Mouse (Mus musculus): ENCODE data around the gene Crkl.

Gene Crkl

DNA sequence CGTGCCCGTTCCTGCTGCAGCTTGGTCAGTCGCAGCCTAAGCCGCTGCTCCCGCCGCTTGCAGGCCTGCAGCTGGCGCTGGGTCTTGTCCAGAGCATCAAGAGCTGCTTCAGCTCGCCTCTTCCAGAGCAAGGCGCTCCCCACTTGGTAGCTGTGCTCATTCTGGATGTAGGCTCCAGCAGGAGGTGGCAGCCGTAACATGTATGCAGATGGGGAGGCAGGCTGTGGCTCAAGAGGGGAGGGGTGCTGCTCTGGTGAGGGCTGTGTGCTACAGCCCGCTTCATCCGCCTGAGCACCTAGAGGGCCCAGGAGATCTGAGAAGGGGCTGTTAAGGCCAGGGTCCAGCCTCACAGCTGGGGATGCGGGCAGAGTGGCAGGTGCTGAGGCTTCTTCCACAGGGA, 76.5 kb downstream of the Crkl start:
- DNase-seq (ENCODE audit: low spot score): no peak

DNA sequence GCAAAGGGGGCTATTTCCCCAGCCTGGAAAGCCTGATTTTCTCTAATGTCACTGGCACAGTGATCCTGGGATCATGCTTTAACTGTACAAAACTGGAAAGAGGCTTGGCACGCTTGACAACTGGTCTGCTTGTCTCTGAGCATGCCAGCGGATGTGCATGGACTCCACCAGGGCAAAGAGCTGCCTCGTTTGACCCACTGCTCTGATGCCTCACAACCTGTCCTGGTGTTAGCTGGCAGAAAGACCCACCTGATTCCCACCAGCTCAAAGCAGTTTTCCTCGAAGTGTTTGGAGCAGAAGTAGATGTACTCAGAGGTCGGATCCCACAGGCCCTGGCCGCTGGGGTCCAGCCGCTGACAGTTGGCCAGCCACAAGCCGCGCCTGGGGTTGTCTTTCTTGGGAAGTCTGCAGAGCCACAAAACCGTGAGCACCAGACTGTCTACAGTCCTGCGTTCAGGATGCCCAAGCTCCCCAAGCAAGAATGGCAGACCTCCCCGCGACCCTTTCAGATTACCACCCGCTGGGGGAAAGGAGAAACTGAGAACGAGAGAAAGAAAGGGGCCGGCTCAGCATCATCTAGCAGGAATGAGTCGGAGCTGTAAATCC, 78.3 kb downstream of the Crkl start:
- no peak for DNase-seq (ENCODE audit: low spot score)

DNA sequence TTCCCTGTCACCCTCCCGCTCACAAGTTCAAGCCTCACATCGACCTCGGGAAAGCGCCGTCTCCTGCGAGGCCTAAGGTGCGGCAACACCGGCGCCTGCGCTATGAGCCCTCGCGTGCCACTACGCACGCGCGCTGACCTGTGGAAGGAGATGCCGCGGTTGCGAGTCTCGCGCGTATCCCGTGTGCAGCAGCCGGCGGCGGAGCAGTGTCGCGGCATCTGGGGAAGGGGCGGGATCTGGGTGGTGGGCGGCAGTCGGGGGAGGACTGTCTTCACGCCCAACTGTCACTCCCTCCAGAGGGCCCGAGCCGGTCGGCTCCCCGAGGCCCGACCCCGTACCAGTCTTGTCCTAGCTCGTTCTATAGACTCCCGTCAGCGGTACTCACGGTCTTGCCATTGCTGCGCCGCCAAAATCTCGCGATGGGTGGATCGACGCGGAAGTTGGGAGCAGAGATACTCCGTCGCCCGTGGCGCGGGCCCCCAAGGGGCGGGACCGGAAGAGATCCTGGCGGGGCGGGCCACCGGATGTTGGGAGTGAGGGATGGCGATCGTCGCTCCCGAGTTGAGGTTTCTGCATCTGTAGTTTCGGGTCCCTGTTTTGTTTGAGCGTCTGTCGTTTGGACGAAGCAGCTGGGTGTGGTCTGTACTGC, 79.0 kb downstream of the Crkl start, which contains the start of gene Thap7:
TSS of gene Thap7 (minus strand) at position 497 of the 649 bp plus-strand sequence.
- DNase-seq (ENCODE audit: low spot score): peak; percentile 96

DNA sequence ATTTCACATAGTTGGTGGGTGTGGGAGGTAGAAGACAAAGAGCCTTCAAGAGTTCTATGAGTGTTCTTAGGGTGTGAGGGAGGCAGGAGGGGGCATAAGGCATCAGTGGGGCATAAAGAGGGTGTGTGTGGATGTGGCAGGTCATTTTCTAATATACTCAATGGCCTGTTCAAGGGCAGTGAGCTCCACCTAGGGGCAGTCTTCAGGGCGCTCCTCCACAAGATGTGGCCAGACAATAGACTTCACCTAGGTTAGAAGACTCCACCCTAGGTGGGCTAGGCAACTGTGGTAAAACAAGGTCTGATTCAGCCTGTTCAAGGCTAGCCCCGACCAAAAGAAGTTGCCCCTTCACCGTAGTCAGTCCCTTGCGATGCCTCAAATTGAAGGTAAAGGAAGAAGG, 80.5 kb downstream of the Crkl start:
- no peak for DNase-seq (ENCODE audit: low spot score)

DNA sequence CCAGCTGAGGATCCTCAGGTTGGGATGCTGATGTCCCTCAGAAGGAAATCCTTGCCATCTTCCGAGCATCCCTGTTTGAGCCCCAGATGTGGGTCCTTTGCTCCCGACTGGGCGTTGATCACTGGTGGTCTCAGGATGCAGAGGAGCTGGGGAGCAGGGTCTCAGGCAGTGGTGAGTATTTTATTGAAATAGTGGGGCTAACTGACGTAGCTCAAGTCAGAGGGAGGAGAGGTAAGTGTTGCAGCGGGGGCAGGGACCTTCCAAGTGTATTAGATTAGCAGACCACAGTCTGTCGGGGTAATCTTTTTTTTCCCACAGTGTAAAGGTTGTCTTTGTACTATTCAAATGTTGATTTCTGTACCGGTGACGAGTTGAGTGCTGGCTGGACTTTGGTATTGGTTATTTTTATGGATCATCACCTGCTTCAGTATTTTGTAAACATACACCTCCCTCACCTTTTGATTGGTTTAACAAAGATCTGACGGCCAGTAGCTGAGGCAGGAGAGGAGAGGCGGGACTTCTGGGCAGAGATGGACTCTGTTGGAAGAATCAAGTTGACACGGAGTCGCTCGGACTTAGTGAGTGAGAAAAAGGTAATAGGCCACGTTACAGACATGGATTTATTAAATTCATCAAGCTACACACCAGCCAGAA, 81.0 kb downstream of the Crkl start:
- no peak for DNase-seq (ENCODE audit: low spot score)

DNA sequence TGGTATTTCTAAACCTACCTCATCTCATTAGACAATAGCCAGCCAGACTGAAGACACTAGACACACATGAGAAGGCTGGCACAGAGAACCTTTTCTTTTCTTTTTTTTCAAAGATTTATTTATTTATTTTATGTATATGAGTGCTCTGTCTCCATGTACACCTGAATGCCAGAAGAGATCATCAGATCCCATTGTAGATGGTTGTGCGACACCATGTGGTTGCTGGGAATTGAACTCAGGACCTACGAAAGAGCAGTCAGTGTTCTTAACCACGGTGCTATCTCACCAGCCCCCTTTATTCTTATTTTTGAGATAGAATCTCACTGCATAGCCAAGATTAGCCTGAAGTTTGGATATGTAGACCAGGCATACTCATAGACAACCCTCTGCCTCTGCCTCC, 84.8 kb downstream of the Crkl start:
- DNase-seq (ENCODE audit: low spot score): no peak
